Mouse (Mus musculus) heart, postnatal 0 days (tissue): Measurements from ENCODE around the gene Rnf166.

Experiments
- CTCF ChIP-seq: IDR thresholded peaks from 2 replicates; pipeline ENCODE4 v1.5.1; 2016; ENCODE audit warnings: antibody characterized with exemption, control low read depth, low read depth
- EP300 ChIP-seq: IDR thresholded peaks from 2 replicates; pipeline ENCODE4 v1.6.1; 2016; ENCODE audit warnings: antibody characterized with exemption, low read depth

GRCm38 (mm10) chr8:122467816-122468215 is 8.0 kb downstream of the Rnf166 start:
- no peak for TF ChIP-seq CTCF
- no peak for TF ChIP-seq EP300
